Mouse (Mus musculus): ENCODE data around the gene Plekhh3. TPM values are rescaled to one million over a fixed set of nuclear protein-coding genes. Genes with fewer than 3 reads are reported as not detected.
A peak's percentile ranks its signal among the peaks of the same experiment; 100 is the strongest.

Gene Plekhh3
- 10 to 100 TPM; 14.2 to 16.1 TPM for total RNA-seq (2021)
- long read RNA-seq, experiment 1, transcript Plekhh3-201 (13 exons, 3,056 nt), result minor isoform, 5 of 27 reads
- long read RNA-seq, experiment 1, transcript Plekhh3-206 (13 exons, 3,010 nt), result major isoform, 11 of 27 reads
- long read RNA-seq, experiment 1, partial matches to known transcripts, result 2 of 27 reads
- long read RNA-seq, experiment 1, other reads (novel, unspliced or antisense), result 8 of 27 reads
- long read RNA-seq, experiment 2, transcript Plekhh3-206 (13 exons, 3,010 nt), result major isoform, 10 of 23 reads
- long read RNA-seq, experiment 2, partial matches to known transcripts, result 4 of 23 reads
- long read RNA-seq, experiment 2, other reads (novel, unspliced or antisense), result 6 of 23 reads

DNA sequence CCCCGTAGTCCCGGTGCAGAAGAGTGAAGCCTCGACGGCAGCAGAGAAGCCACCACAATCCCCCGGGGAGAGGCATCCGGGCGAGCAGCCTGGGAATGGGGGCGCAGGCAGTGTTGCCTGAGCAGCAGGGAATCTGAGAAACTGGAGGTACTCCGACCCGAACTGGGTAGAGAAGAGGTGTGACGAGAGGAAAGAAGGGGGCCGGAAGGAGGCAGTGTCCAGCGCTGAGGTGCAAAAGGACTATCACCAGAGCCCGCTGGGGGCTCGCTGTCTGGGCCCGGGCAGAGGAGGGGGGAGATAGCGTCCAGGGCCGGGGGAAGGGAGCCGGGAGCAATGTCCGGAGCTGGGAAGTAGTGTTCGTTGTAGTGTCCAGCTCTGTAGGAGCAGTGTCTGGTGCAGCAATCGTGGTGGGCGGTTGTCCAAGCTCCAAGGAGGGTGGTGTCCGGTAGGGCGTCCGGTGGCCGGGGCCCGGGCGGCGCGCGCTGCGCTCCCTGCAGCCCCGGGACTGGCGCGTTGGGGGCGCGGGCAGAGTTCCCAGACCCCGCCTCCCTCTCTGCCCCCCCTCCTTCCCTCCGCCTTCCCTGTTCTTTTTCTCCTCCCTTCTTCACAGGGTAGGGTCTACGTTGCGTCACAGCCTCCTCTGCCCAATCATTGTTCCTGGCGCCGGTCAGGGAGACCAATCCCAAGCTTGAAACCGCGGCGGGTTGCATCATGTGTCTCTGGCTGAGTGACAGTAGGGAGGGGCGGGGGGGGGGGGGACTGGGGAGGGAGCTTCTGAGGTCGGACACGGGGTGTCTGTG is at the start of gene Plekhh3:
Gene Plekhh3, minus strand, starts transcription at position 541 of the 800 bp plus-strand sequence.
- DNase-seq (ENCODE audit: low spot score in 2 of 2), result peak; percentile 90 to 98

DNA sequence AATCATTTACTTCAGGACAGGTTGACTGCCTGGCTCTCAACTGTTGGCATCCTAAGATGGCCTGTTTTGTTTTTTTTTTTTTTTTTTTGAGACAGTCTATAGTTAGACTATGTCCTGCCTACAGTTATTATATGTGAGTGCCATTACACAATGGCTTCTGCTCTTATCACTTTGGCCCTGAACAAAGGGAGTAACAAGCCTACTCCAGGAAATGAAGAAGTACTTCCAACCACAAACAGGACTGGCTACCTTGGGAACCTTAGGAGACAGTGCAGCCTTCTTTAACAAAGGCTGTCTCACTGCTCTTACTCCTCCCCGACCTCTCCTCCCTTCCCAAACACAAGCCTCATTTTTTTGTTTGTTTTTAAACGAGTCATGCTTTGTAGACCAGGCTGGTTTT is 49.7 kb upstream of the Plekhh3 start:
- no peak for DNase-seq (ENCODE audit: low spot score in 2 of 2)

DNA sequence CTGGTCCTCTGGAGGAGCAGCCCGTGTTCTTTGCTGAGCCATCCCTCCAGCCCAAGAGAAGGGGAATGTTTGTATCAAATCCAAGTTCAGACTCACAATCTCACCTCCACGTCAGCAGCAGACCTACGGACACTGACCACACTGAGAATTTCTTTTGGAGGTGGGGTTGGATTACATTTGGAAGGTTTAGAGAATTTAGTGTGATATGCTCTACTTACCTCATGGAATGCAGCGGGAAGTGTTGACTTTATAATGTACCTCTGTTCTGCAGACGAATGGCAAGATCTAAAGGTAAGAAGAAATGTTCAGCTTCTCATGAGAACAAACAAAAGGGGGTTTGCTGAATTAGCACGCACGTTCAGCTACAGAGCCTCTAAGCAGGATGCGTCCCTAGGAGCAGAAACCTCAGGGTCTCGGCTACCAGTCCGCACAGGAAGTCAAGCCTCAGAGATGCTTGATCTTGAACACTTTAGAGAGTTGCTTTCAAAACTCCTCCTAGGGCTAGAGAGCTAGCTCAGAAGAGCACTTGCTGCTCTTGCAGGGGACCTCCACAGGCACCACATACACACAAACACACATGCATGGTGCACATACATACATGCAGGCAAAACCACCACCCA is 47.4 kb upstream of the Plekhh3 start:
- no peak for DNase-seq (ENCODE audit: low spot score in 2 of 2)

DNA sequence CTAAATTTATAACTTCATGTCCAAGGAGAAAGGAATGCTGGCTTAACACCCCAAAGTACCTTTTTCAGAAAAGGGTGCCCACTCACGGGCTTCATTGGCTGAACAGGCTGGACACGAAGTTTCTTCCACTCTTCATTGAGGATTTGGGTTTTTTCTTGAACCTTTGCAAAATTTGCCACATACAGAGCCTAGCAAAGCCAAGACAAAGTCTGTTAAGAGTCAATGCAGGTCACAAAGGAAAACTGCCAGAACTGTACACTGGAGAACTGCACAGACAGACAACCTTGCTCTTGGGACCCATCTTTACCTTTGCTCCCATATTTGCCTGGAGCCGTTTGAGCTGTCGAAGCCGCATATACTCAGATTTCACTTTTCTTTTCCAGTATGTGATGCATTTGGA is 45.8 kb upstream of the Plekhh3 start:
- DNase-seq (ENCODE audit: low spot score in 2 of 2), result no peak

GRCm38 (mm10) chr11:101211970-101212369 is 40.8 kb upstream of the Plekhh3 start:
- DNase-seq (ENCODE audit: low spot score in 2 of 2), result peak in 1 of 2 experiments; percentile 85

DNA sequence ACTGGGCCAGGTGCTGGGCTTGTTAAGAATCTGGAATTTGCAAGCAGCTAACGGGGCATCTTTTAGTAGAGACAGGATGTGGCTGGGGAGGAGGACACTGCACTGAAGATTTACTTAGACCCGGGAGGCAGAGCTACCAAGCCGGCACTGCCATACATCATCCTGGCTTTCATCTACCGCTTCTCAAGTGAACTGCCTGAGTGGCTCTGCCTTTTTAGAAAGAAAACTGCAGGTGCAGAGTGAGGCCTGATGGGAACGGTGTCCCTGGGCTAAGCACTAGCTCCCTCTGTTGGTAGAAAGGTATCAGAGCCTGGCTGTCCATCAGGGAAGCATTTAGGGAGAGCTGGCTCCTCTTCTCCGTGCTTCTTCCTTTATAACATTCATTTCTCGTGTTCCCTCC is 29.8 kb upstream of the Plekhh3 start:
- peak in 1 of 2 experiments; percentile 69 for DNase-seq (ENCODE audit: low spot score in 2 of 2)

DNA sequence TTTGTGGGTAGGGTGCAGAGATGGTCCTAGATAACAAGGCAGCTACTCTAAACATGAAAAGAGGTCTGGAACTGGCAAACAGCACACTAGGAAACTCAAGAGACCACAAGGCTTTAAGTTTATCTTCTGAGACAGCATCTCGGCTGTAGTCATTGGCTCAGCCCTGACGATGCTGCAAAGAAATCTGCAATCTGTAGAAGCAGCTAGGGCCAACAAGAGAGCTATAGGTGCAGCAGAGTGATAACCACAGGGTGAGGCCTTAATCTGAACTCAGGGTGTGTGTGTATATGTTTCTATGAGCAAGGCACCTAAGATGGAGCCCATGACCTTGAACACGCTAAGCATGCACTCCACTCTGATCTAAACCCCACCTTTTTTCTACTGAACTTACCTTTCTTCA is 28.4 kb upstream of the Plekhh3 start:
- no peak for DNase-seq (ENCODE audit: low spot score in 2 of 2)

DNA sequence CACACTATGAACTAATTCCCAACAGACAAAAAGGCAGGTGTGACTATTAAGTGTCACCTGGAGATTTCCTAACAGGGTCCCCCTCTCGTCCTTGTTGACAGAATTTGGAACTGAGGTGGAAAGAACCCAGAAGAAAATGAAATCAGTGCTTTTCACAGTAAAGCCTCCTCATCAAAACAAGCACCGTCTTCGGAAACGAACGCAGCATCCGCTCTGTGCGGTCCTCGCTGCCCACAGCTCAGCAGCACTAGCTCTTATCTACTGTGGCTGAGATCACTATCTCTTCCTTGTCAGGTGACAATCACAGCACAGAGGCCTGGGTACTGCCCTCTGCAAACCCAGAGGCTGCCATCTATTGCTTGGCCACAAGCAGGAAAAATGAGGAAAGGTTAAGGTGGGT is 25.0 kb upstream of the Plekhh3 start:
- no peak for DNase-seq (ENCODE audit: low spot score in 2 of 2)

DNA sequence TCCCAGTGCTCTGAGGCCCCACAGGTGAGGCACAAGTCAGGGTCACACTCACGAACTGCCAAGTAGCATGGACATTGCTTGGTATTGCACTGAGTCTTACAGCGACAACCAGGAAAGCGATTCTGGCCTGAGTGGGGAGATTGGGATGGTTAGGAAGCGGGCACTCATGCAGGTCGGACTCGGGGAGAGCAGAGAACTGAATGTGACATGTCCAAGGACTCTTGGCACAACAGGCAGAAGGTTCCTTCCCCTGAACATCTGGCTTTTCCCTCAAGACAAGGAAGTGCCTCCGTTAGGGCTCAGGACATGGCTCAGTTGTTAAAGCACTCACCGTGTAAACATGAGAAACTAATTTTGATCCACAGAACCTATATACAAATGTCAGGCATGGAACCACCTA is 24.4 kb upstream of the Plekhh3 start:
- DNase-seq (ENCODE audit: low spot score in 2 of 2), result no peak

DNA sequence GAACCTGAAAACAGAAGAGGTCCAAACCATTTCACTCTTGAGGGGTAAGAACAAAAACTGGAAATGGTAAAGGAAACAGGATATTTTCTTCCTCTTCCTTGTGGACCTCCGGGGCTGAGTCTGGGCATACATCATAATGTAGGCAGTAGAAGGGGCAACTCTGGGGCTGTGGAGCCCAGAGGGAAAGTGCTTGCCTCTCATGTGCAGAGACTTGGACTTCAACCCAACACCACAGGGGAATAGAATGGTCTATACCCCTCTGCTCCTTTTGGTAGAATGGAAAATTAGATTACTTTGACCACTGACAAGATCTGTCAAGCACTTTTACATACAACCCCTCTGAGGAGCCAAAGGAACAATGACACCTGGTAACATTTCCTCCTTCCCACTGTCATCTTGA is 23.9 kb upstream of the Plekhh3 start:
- no peak for DNase-seq (ENCODE audit: low spot score in 2 of 2)

GRCm38 (mm10) chr11:101194643-101195042 is 23.5 kb upstream of the Plekhh3 start:
- DNase-seq (ENCODE audit: low spot score in 2 of 2), result no peak

DNA sequence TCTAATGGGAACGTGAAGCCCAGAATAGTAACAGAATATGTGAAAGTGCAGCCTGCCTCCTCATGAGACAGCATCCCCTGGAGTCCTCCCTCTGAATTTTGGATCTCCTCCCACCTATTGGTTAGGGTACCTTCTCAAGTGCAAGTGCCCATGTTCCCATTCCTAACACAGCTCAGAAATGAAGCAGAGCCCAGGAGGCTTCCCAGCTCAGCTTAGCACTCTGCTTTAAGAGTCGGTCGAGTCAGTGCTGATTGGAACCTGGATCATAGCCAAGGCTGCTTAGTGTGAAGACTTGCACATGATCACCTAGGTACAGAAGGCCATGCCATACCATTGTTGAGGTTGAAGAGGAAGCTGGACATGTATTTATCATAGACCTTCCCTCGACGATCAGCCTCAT is 23.0 kb upstream of the Plekhh3 start:
- DNase-seq (ENCODE audit: low spot score in 2 of 2), result no peak

DNA sequence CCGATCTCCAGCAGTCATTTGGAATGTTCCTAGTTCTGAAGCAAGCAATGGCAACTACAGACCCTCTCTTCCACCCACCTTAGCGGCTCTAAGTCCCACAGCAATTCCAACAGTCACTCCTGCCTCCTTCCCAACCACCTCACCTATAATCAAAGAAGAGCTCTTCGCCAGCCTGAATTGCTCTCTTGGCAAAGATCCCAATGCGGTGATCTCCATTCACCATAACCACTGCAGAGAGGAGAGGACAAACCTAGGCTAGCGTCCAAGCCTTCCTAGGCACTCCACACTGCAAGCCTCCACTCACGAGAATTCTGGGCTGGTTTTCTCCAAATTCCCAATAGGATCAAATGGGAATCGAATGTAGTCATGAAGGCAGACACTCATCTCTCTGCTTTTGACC is 21.9 kb upstream of the Plekhh3 start:
- DNase-seq (ENCODE audit: low spot score in 2 of 2), result no peak

DNA sequence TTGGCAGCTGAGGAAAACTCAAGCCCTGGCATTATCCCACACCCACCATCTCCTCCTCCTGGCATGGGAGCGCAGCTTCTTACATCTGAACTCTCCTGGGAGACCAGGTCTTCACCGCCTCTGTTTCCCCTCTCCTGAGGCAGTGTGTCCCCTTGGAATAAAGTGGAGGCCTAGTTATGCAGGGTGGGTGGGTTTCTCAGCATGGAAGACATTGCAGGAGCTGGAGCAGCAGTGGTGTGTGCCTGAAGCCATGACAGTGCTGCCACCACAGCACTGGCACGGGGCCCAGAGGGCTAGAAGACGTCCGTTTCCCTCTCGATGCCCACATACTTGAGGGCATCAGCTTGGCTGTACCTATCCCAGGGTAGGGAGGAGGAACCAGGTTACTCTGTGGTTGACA is 21.5 kb upstream of the Plekhh3 start:
- DNase-seq (ENCODE audit: low spot score in 2 of 2), result no peak

- no peak for DNase-seq (ENCODE audit: low spot score in 2 of 2)
These were observed 20.8 kb upstream of the Plekhh3 start for GRCm38 (mm10) chr11:101191919-101192470.

DNA sequence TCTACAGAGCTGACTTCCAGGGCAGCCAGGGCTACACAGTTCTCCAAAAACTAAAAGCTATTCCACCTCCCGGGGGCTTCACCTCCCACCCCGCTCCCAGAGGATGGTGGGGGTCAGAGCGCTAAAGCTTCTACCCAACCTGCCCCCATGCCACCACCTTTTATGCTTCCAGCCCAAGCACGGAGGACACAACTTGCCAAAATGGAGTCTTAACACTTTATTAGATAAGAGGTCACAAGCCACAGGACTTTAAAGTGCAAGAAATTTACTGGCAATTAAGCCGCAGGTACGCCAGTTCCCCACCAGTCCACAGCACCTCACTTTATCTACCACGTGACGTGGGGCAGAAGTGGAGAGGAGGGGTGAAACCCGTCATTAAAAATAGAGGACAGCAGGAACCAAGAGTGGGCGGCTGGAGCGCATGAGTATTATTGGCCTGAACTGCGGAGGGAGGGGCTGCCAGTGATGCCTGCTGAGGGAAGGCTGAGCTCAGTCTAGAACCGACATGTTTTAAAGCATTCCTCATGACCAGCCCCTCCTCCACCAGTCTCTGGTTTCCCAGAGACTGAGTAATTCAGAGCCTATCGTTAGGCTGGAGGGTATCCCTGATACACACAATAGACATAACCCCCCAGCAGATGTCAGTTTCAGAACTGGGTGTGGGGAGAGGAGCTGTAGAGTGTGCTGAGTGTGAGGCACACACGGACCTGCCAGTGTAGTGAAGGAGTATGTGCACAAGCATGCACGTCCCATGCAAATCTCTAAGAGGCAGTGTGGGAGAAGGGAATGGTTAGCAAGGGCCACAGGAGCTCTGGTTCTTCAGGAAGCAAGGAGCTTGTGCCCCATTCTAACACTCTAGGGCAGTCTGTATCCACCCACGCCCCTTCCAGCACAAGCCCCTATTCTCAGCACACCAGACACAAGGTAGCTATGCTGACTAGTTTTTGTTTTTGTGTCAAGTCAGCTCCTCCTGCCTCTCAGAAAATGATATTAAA is 20.1 kb upstream of the Plekhh3 start:
- no peak for DNase-seq (ENCODE audit: low spot score in 2 of 2)

GRCm38 (mm10) chr11:101190181-101190912 is 19.2 kb upstream of the Plekhh3 start:
- no peak for DNase-seq (ENCODE audit: low spot score in 2 of 2)

GRCm38 (mm10) chr11:101189495-101190180 is 18.5 kb upstream of the Plekhh3 start:
- DNase-seq (ENCODE audit: low spot score in 2 of 2), result peak; percentile 54 to 73

DNA sequence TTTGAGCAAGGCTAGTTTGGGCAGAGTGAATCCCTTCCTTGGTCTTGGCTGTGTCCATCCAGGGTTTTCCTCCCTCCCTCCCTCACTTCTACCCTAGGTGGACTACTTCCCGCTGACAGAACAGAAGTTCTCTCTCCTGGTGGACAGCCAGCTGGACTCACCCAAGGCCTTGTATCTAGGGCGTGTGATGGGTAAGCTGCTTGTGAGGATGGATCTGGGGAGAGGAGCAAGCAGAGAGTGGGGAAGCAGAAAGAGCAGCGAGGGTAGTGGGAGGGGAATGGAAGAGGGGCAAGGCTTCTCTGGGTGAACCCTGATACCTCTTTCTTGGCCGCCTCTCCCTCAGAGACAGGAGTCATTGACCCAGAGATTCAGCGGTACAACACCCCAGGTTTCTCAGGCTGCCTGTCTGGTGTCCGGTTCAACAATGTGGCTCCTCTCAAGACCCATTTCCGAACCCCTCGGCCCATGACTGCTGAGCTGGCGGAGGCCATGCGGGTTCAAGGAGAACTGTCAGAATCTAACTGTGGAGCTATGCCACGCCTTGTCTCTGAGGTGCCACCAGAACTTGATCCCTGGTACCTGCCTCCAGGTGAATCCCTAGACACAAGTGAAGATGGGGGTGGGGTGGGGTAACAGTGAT is 17.1 kb upstream of the Plekhh3 start:
- no peak for DNase-seq (ENCODE audit: low spot score in 2 of 2)

Data from layer of hippocampus, postnatal 14 days (tissue).